18 mouse cellular contexts compared by ENCODE assay signal in genomic region chr2:5042616-5043475, GRCm38 (mm10). TPM values are rescaled to one million over a fixed set of nuclear protein-coding genes. Genes with fewer than 3 reads are reported as not detected.
DNase-seq lines count a peak whose midpoint lies in the region; ATAC-seq and TF ChIP-seq lines count a peak whose summit lies in the region.
"Had no signal": no experiment of that assay in that cellular context is flagged by ENCODE, and none has a peak within 500 bp of the region (broad histone marks: within the 10 kb centered on the region; RNA-seq: fewer than 3 reads in every experiment).

No protein-coding gene starts in this region.

- H3K4me3 ChIP-seq in liver, postnatal 0 days (ENCODE audit: low read depth, low read length): no peak overlapping the region
- H3K4me3 ChIP-seq: heart, embryonic 15.5 days; limb, embryonic 10.5 days; midbrain, embryonic 12.5 days had no signal

- intact Hi-C loops in heart, postnatal 10 days (cut with DNase I): no loop called here

- TF ChIP-seq CTCF in liver, postnatal 0 days (IDR thresholded peaks at IDR 0.05; ENCODE audit: low read depth): no peak

- H3K36me3 ChIP-seq in liver, postnatal 0 days (replicated peaks; ENCODE audit: insufficient read depth, low read length): peaks cover 60% of the 10 kb centered on the region
- H3K36me3 ChIP-seq: heart, embryonic 15.5 days; limb, embryonic 10.5 days; midbrain, embryonic 12.5 days had no signal

- H3K27me3 ChIP-seq in liver, postnatal 0 days (ENCODE audit: insufficient read depth, low read length): no peaks in the 10 kb centered on the region
- H3K27me3 ChIP-seq: heart, embryonic 15.5 days; midbrain, embryonic 12.5 days had no signal

- H3K27ac ChIP-seq in liver, postnatal 0 days (ENCODE audit: low read depth): peak overlapping the region; percentile 70
- H3K27ac ChIP-seq: heart, embryonic 15.5 days; hindbrain, embryonic 14.5 days; midbrain, embryonic 12.5 days had no signal

- H3K9me3 ChIP-seq in liver, postnatal 0 days (ENCODE audit: low read length): no peaks in the 10 kb centered on the region
- H3K9me3 ChIP-seq: heart, embryonic 15.5 days; limb, embryonic 10.5 days; midbrain, embryonic 12.5 days had no signal

- DNase-seq in heart, postnatal 10 days: peak; percentile 31 to 32
- DNase-seq in heart, postnatal 4 days: no peak
- DNase-seq in gastrocnemius, postnatal 25 days: peak; percentile 45
- DNase-seq in liver, postnatal 0 days: no peak
- no peak for DNase-seq in kidney, postnatal 4 days
- no peak for DNase-seq in T-cell, adult 2 months (ENCODE audit: low spot score)
- DNase-seq in layer of hippocampus, postnatal 25 days (ENCODE audit: extremely low spot score in 1 of 2, low spot score in 1 of 2): no peak
- DNase-seq: cerebellum, adult 18-20 months; kidney, adult 18-20 months; kidney, postnatal 36 days; right cerebral cortex, postnatal 14 days; thymus, postnatal 36 days had no signal

- H3K9ac ChIP-seq in liver, postnatal 0 days (replicated peaks): no peak overlapping the region; the same call in 1 of the 2 replicates
- H3K9ac ChIP-seq: heart, embryonic 15.5 days; hindbrain, embryonic 14.5 days; midbrain, embryonic 12.5 days had no signal

- H3K4me2 ChIP-seq in liver, postnatal 0 days (ENCODE audit: low read depth, low read length): peak overlapping the region; percentile 40
- H3K4me2 ChIP-seq: heart, embryonic 15.5 days; hindbrain, embryonic 14.5 days; midbrain, embryonic 12.5 days had no signal

- ATAC-seq in common myeloid progenitor, adult 5-6 weeks (replicated peaks; ENCODE audit: low read depth, poor library complexity, severe bottlenecking): peak; percentile 66
- ATAC-seq in liver, postnatal 0 days: peak; percentile 57
- ATAC-seq: lung, postnatal 0 days had no signal

- WGBS in liver, postnatal 0 days (ENCODE audit: insufficient replicate concordance): 55% methylated on average over 11 of the region's 11 CpGs

- TF ChIP-seq EP300 in liver, postnatal 0 days (IDR thresholded peaks at IDR 0.05; ENCODE audit: low read depth): peak; percentile 95

- H3K4me1 ChIP-seq in liver, postnatal 0 days (ENCODE audit: insufficient read depth): peaks cover 24% of the 10 kb centered on the region

RNA-seq across cellular contexts. Expression of gene Optn, which starts 21.0 kb away (rescaled TPM):
- total RNA-seq in heart, postnatal 10 days (2021): 10 to 100 TPM; 42.1 to 42.2 TPM
- 10 to 100 TPM; 38.5 to 39.8 TPM for total RNA-seq in heart, postnatal 4 days (2021)
- total RNA-seq in common myeloid progenitor, adult 5-6 weeks (2017): 66.8 and 90.9 TPM in 2 replicates
- 10 to 100 TPM; 58.9 to 62.0 TPM for total RNA-seq in gastrocnemius, postnatal 25 days (2021)
- 41.0 and 42.0 TPM in 2 replicates for polyA plus RNA-seq in liver, postnatal 0 days (2015; fragmentation: Nextera tagmentation; extraction: Ambion mirVana)
- 10 to 100 TPM; 14.2 to 14.6 TPM for total RNA-seq in layer of hippocampus, postnatal 25 days (2021)

RNA-seq across cellular contexts. Expression of gene Mcm10, which starts 30.3 kb away (rescaled TPM):
- 1 to 10 TPM; 3.5 to 3.9 TPM for total RNA-seq in heart, postnatal 10 days (2021)
- 10 to 100 TPM in 1 of 2 experiments, 1 to 10 TPM in 1; 9.7 to 14.0 TPM for total RNA-seq in heart, postnatal 4 days (2021)
- total RNA-seq in common myeloid progenitor, adult 5-6 weeks (2017): 72.3 and 89.8 TPM in 2 replicates
- total RNA-seq in gastrocnemius, postnatal 25 days (2021): under 1 TPM; 0.31 to 0.72 TPM
- polyA plus RNA-seq in liver, postnatal 0 days (2015; fragmentation: Nextera tagmentation; extraction: Ambion mirVana): 10.5 and 12.2 TPM in 2 replicates
- total RNA-seq in layer of hippocampus, postnatal 25 days (2021): 1 to 10 TPM; 1.0 to 1.1 TPM

Comparison
In these comparisons a context has a peak if more than half of its experiments do, and no peak if none do; other contexts are left out.
1. DNase-seq: peak in heart, postnatal 10 days (2 of 2) and gastrocnemius, postnatal 25 days (single experiment); none in heart, postnatal 4 days (single experiment), liver, postnatal 0 days (single experiment), kidney, postnatal 4 days (0 of 2), T-cell, adult 2 months (single experiment) and layer of hippocampus, postnatal 25 days (0 of 2).